Mouse (Mus musculus): Measurements from ENCODE around the gene Esp24. TPM values are rescaled to one million over a fixed set of nuclear protein-coding genes. Genes with fewer than 3 reads are reported as not detected.
"Not testable (repeated sequence)": the region's sequence is repeated elsewhere in the genome, so short reads cannot be mapped to it uniquely, and the experiment has no call there.

The Esp24 gene
- total RNA-seq (2014; fragmentation: Nextera tagmentation) (not detected in 2 replicates), total RNA-seq (2017) (not detected in 2 replicates)

GRCm38 (mm10) chr17:39036395-39036794 is at the start of gene Esp24:
Gene Esp24, plus strand, starts transcription at chr17:39036695.
- ATAC-seq (replicated peaks; ENCODE audit: low FRiP score, low TSS enrichment, poor library complexity, severe bottlenecking), result not testable (repeated sequence)

GRCm38 (mm10) chr17:39009846-39010245 is 26.6 kb upstream of the Esp24 start:
- ATAC-seq (replicated peaks; ENCODE audit: low FRiP score, low TSS enrichment, poor library complexity, severe bottlenecking), result no peak

GRCm38 (mm10) chr17:39010675-39011638 is 25.5 kb upstream of the Esp24 start:
- no peak for ATAC-seq (replicated peaks; ENCODE audit: low FRiP score, low TSS enrichment, poor library complexity, severe bottlenecking)

- no peak for ATAC-seq (replicated peaks; ENCODE audit: low FRiP score, low TSS enrichment, poor library complexity, severe bottlenecking)
These were observed 19.3 kb upstream of the Esp24 start for GRCm38 (mm10) chr17:39017184-39017583.

DNA sequence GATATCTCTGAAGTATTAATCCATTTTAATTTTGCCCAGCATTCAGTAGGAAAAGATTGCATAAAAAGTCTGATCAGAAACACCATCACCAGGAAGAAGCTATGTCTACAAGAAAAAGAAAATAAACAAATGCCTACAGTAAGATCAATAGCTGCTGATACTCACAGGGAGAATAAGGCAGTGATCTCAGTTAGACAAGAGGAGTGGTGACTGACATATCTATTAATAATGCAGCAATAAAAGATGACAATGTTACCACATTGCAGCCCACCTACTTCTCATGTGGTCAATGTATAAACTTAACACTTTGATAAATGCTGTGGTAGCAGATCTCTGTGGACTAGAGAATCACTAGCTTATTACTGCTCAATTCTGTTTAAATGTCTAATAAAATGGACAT is 6.7 kb downstream of the Esp24 start, which contains the start of gene Gm21903:
Gene Gm21903, minus strand, starts transcription at position 101 of the 400 bp plus-strand sequence.
- ATAC-seq (replicated peaks; ENCODE audit: low FRiP score, low TSS enrichment, poor library complexity, severe bottlenecking), result no peak

DNA sequence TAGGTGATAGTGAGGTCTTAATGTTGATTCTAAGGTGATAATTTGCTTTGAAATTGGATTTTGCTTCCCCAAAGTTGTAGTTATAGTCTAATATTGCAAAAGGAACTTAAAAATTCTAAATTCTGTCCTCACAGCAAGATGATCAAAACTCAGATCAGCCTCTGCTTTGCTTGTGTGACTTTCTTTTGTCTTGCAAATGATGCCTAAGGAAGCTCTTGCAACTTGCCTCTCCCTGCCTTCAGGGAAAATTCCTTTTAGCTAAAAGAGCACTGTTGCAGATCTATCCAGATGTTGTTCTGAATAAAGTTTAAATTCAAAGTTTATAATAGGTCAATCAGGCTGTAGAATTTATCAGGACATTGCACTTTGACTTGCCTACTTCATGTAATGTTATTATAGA is 27.1 kb downstream of the Esp24 start:
- ATAC-seq (replicated peaks; ENCODE audit: low FRiP score, low TSS enrichment, poor library complexity, severe bottlenecking), result no peak

- no peak for ATAC-seq (replicated peaks; ENCODE audit: low FRiP score, low TSS enrichment, poor library complexity, severe bottlenecking)
These were observed 40.4 kb downstream of the Esp24 start, which contains the start of gene Esp23 for GRCm38 (mm10) chr17:39076937-39077336. Gene Esp23, minus strand, starts transcription at chr17:39077037.

Other genes with a start within 250 kb of the Esp24 start
- not detected in 2 replicates for gene Gm21903, start 6.6 kb downstream of the Esp24 start, total RNA-seq (2014; fragmentation: Nextera tagmentation)
- not detected in 2 replicates for gene Gm21903, start 6.6 kb downstream of the Esp24 start, total RNA-seq (2017)
- not detected in 2 replicates for gene Esp23, start 40.3 kb downstream of the Esp24 start, total RNA-seq (2014; fragmentation: Nextera tagmentation)
- gene Esp23, start 40.3 kb downstream of the Esp24 start, total RNA-seq (2017), result not detected in 2 replicates
- gene Esp22, start 58.6 kb downstream of the Esp24 start, total RNA-seq (2014; fragmentation: Nextera tagmentation), result not detected in 2 replicates
- gene Esp22, start 58.6 kb downstream of the Esp24 start, total RNA-seq (2017), result not detected in 2 replicates

Measured in megakaryocyte-erythroid progenitor cell, adult 5-6 weeks (primary cell).